Mouse (Mus musculus) mesoderm, embryonic 11.5 days (tissue): Measurements from ENCODE around the gene Ms4a8a.
"Not testable (repeated sequence)": the region's sequence is repeated elsewhere in the genome, so short reads cannot be mapped to it uniquely, and the experiment has no call there.

Experiments
- DNase-seq: peaks from one replicate; pipeline ENCODE4 v3.0.0-alpha.2; 2012; ENCODE audit warnings: low read depth, low spot score

The Ms4a8a gene

GRCm38 (mm10) chr19:11080934-11081333, at the start of gene Ms4a8a:
Ms4a8a (minus strand) TSS chr19:11081102.
- DNase-seq: no peak

GRCm38 (mm10) chr19:11129702-11130101, 48.8 kb upstream of the Ms4a8a start:
- no peak for DNase-seq

GRCm38 (mm10) chr19:11121016-11121420, 40.1 kb upstream of the Ms4a8a start:
- DNase-seq: peak; percentile 3

GRCm38 (mm10) chr19:11119338-11119737, 38.4 kb upstream of the Ms4a8a start:
- no peak for DNase-seq

GRCm38 (mm10) chr19:11107746-11108145, 26.8 kb upstream of the Ms4a8a start:
- no peak for DNase-seq

- DNase-seq: no peak
These were observed 21.0 kb upstream of the Ms4a8a start for GRCm38 (mm10) chr19:11101880-11102279.

- DNase-seq: no peak
These were observed 17.5 kb upstream of the Ms4a8a start for GRCm38 (mm10) chr19:11098401-11098800.

GRCm38 (mm10) chr19:11092131-11092530, 11.2 kb upstream of the Ms4a8a start:
- peak; percentile 4 for DNase-seq

GRCm38 (mm10) chr19:11070364-11070763, 10.5 kb downstream of the Ms4a8a start:
- DNase-seq: no peak

- DNase-seq: no peak
These were observed 15.6 kb downstream of the Ms4a8a start for GRCm38 (mm10) chr19:11065202-11065875.

- no peak for DNase-seq
These were observed 20.0 kb downstream of the Ms4a8a start for GRCm38 (mm10) chr19:11060900-11061299.

- no peak for DNase-seq
These were observed 20.9 kb downstream of the Ms4a8a start for GRCm38 (mm10) chr19:11059967-11060366.

GRCm38 (mm10) chr19:11055700-11056099, 25.2 kb downstream of the Ms4a8a start:
- not testable (repeated sequence) for DNase-seq

GRCm38 (mm10) chr19:11053277-11053676, 27.6 kb downstream of the Ms4a8a start:
- DNase-seq: no peak

- DNase-seq: no peak
These were observed 28.0 kb downstream of the Ms4a8a start for GRCm38 (mm10) chr19:11052877-11053276.

GRCm38 (mm10) chr19:11050286-11050685, 30.6 kb downstream of the Ms4a8a start:
- no peak for DNase-seq

- DNase-seq: no peak
These were observed 31.5 kb downstream of the Ms4a8a start for GRCm38 (mm10) chr19:11049426-11049825.

- DNase-seq: no peak
These were observed 32.4 kb downstream of the Ms4a8a start for GRCm38 (mm10) chr19:11048503-11048902.

- DNase-seq: no peak
These were observed 32.9 kb downstream of the Ms4a8a start for GRCm38 (mm10) chr19:11048009-11048408.

- peak; percentile 75 for DNase-seq
These were observed 35.7 kb downstream of the Ms4a8a start for GRCm38 (mm10) chr19:11044996-11045711.

- DNase-seq: no peak
These were observed 36.3 kb downstream of the Ms4a8a start for GRCm38 (mm10) chr19:11044671-11044995.

- no peak for DNase-seq
These were observed 43.3 kb downstream of the Ms4a8a start for GRCm38 (mm10) chr19:11037570-11037969.

GRCm38 (mm10) chr19:11022382-11022781, 58.5 kb downstream of the Ms4a8a start:
- no peak for DNase-seq
